Mouse (Mus musculus): ENCODE data around the gene Dapk3. TPM values are rescaled to one million over a fixed set of nuclear protein-coding genes. Genes with fewer than 3 reads are reported as not detected.

The Dapk3 gene
- total and polyA plus RNA-seq, 3 experiments = 34.2 to 69.8 (median 40.8) TPM

GRCm38 (mm10) chr10:81190236-81190911 lies 7.6 kb downstream of the Dapk3 start:
- TF ChIP-seq POLR2AphosphoS5 (IDR thresholded peaks at IDR 0.05; ENCODE audit: insufficient replicate concordance, low read depth, low read length) (no peak), CTCF (IDR thresholded peaks at IDR 0.05; ENCODE audit: low read depth, low read length) (peak; percentile 35)
- peaks cover 10% of the 10 kb centered on the region for H3K27me3 ChIP-seq (ENCODE audit: insufficient read depth, low read length)
- peak overlapping the region; percentile 46 for H3K4me3 ChIP-seq (ENCODE audit: low read depth, low read length)
- H3K9me3 ChIP-seq (replicated peaks) = no peaks in the 10 kb centered on the region
- H3K4me1 ChIP-seq (ENCODE audit: insufficient read depth, low read depth, low read length) = peaks cover 55% of the 10 kb centered on the region
- no peak for DNase-seq (ENCODE audit: low spot score)
- no peak for ATAC-seq (ENCODE audit: extremely low read depth, insufficient number of reproducible peaks, low FRiP score, poor library complexity, severe bottlenecking)
- peaks cover 71% of the 10 kb centered on the region for H3K36me3 ChIP-seq (replicated peaks)

- H3K4me3 ChIP-seq (ENCODE audit: low read depth, low read length) = no peak overlapping the region
- H3K36me3 ChIP-seq (replicated peaks) = peaks cover 67% of the 10 kb centered on the region
- H3K4me1 ChIP-seq (ENCODE audit: insufficient read depth, low read depth, low read length) = peaks cover 59% of the 10 kb centered on the region
- peaks cover 15% of the 10 kb centered on the region for H3K27me3 ChIP-seq (ENCODE audit: insufficient read depth, low read length)
- DNase-seq (ENCODE audit: low spot score) (no peak), ATAC-seq (ENCODE audit: extremely low read depth, insufficient number of reproducible peaks, low FRiP score, poor library complexity, severe bottlenecking) (no peak)
- TF ChIP-seq CTCF (IDR thresholded peaks at IDR 0.05; ENCODE audit: low read depth, low read length) (no peak), POLR2AphosphoS5 (IDR thresholded peaks at IDR 0.05; ENCODE audit: insufficient replicate concordance, low read depth, low read length) (no peak), TAL1 (conservative IDR thresholded peaks at IDR 0.05; ENCODE audit: low read depth, low read length) (no peak), GATA2 (IDR thresholded peaks at IDR 0.05; ENCODE audit: borderline replicate concordance, low read depth, low read length) (no peak), GATA1 (IDR thresholded peaks at IDR 0.05; ENCODE audit: borderline replicate concordance, low read length) (no peak)
- H3K9me3 ChIP-seq (replicated peaks) = no peaks in the 10 kb centered on the region
Observed at GRCm38 (mm10) chr10:81190912-81191321, 8.1 kb downstream of the Dapk3 start.

DNA sequence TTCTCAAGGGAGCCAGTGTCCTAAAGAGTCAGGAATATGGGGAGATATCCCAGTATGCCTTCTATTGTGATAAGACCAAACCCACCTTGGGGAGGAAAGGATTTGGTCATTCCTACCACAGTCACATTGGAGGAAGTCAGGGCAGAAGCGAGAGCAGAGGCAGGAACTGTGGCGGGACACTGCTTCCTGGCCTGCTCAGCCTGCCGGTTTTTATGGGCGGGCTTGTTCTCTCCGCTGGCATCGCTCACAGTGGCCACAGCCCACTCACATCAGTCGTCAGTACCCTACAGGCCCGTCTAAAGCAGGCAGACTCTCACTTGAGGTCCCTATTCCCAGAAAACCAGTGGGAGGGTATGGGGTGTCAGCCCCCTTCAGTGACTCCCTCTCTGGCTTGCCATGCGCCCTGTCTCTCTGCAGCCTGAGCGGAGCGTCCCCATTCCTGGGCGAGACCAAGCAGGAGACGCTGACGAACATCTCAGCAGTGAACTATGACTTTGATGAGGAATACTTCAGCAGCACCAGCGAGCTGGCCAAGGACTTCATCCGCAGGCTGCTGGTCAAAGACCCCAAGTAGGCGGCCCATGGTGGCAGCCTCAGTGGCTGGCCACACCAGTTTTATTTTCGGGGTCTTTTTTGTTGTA lies 8.7 kb downstream of the Dapk3 start:
- Histone ChIP-seq H3K4me3 (ENCODE audit: low read depth, low read length) (no peak overlapping the region; the same call in 1 of the 2 replicates), H3K27me3 (ENCODE audit: insufficient read depth, low read length) (peaks cover 20% of the 10 kb centered on the region), H3K9me3 (replicated peaks) (no peaks in the 10 kb centered on the region), H3K4me1 (ENCODE audit: insufficient read depth, low read depth, low read length) (peaks cover 59% of the 10 kb centered on the region), H3K36me3 (replicated peaks) (peaks cover 64% of the 10 kb centered on the region)
- ATAC-seq (ENCODE audit: extremely low read depth, insufficient number of reproducible peaks, low FRiP score, poor library complexity, severe bottlenecking) = no peak
- TF ChIP-seq GATA1 (IDR thresholded peaks at IDR 0.05; ENCODE audit: borderline replicate concordance, low read length) (no peak), CTCF (IDR thresholded peaks at IDR 0.05; ENCODE audit: low read depth, low read length) (no peak), POLR2AphosphoS5 (IDR thresholded peaks at IDR 0.05; ENCODE audit: insufficient replicate concordance, low read depth, low read length) (no peak), GATA2 (IDR thresholded peaks at IDR 0.05; ENCODE audit: borderline replicate concordance, low read depth, low read length) (no peak), TAL1 (conservative IDR thresholded peaks at IDR 0.05; ENCODE audit: low read depth, low read length) (no peak)
- no peak for DNase-seq (ENCODE audit: low spot score)

GRCm38 (mm10) chr10:81192270-81192967 lies 9.6 kb downstream of the Dapk3 start:
- DNase-seq (ENCODE audit: low spot score) (peak; percentile 87), ATAC-seq (ENCODE audit: extremely low read depth, insufficient number of reproducible peaks, low FRiP score, poor library complexity, severe bottlenecking) (peak; percentile 45; the same call in 1 of the 2 replicates)
- Histone ChIP-seq H3K9me3 (replicated peaks) (no peaks in the 10 kb centered on the region), H3K36me3 (replicated peaks) (peaks cover 54% of the 10 kb centered on the region), H3K4me3 (ENCODE audit: low read depth, low read length) (peak overlapping the region; percentile 75), H3K27me3 (ENCODE audit: insufficient read depth, low read length) (peaks cover 30% of the 10 kb centered on the region), H3K4me1 (ENCODE audit: insufficient read depth, low read depth, low read length) (peaks cover 51% of the 10 kb centered on the region)
- TF ChIP-seq GATA2 (IDR thresholded peaks at IDR 0.05; ENCODE audit: borderline replicate concordance, low read depth, low read length) (no peak), POLR2AphosphoS5 (IDR thresholded peaks at IDR 0.05; ENCODE audit: insufficient replicate concordance, low read depth, low read length) (no peak), TAL1 (conservative IDR thresholded peaks at IDR 0.05; ENCODE audit: low read depth, low read length) (no peak), CTCF (IDR thresholded peaks at IDR 0.05; ENCODE audit: low read depth, low read length) (no peak), GATA1 (IDR thresholded peaks at IDR 0.05; ENCODE audit: borderline replicate concordance, low read length) (no peak)

DNA sequence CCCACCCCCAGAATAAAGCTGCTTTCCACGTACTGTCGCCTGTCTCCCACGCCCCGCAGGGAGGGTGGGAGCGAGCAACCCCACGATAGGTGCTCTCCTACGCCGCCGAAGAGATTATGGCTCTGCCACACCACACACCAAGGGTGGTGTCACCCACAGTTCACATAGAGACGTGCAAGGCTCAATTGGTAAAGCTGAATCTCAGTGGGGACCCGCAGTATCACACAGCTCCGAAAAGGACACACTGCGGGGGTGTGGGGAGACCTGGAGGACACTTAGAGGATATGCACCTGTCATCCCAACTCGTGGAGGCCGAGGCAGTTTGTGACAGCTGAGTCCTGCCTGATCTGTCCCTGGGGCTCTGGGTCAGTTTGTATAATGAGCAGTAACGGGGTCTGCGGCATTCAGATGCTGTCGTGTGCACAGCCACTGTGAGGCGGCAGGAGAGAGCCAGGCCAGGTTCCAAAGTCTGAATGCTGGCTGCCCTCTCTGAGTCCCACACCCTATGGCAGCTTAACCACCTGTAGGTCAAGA lies 10.2 kb downstream of the Dapk3 start:
- no peak for ATAC-seq (ENCODE audit: extremely low read depth, insufficient number of reproducible peaks, low FRiP score, poor library complexity, severe bottlenecking)
- peaks cover 32% of the 10 kb centered on the region for H3K27me3 ChIP-seq (ENCODE audit: insufficient read depth, low read length)

More for the DNA sequence above, 10.2 kb downstream of the Dapk3 start:
- Histone ChIP-seq H3K4me3 (ENCODE audit: low read depth, low read length) (peak overlapping the region; percentile 75), H3K4me1 (ENCODE audit: insufficient read depth, low read depth, low read length) (peaks cover 50% of the 10 kb centered on the region), H3K9me3 (replicated peaks) (no peaks in the 10 kb centered on the region), H3K36me3 (replicated peaks) (peaks cover 48% of the 10 kb centered on the region)
- no peak for DNase-seq (ENCODE audit: low spot score)
- TF ChIP-seq CTCF (IDR thresholded peaks at IDR 0.05; ENCODE audit: low read depth, low read length) = no peak
- 0 out of 2 replicates have a peak, but pooled peaks have one; percentile 74 for TF ChIP-seq POLR2AphosphoS5 (IDR thresholded peaks at IDR 0.05; ENCODE audit: insufficient replicate concordance, low read depth, low read length)
- no peak for TF ChIP-seq TAL1 (conservative IDR thresholded peaks at IDR 0.05; ENCODE audit: low read depth, low read length)

Measured in G1E (cell line).